Mouse (Mus musculus) bone marrow, adult 2 months (tissue): Measurements from ENCODE around the gene Tubb3. TPM values are rescaled to one million over a fixed set of nuclear protein-coding genes. Genes with fewer than 3 reads are reported as not detected.
"Not testable (repeated sequence)": the region's sequence is repeated elsewhere in the genome, so short reads cannot be mapped to it uniquely, and the experiment has no call there.

Experiments
- H3K27ac ChIP-seq: fragments of 200-500 bp; 2 replicates; pipeline ENCODE4 v1.5.1; 2012; ENCODE audit warnings: low read depth, mild to moderate bottlenecking, control low read depth, inconsistent platforms, low read length; ENCODE audit not compliant: control insufficient read depth, poor library complexity, insufficient read depth
- H3K4me1 ChIP-seq: fragments of 200-500 bp; 2 replicates; pipeline ENCODE4 v1.6.1; 2011; ENCODE audit warnings: low read length; ENCODE audit not compliant: control insufficient read depth, insufficient read depth
- H3K4me3 ChIP-seq: fragments of 200-500 bp; replicated peaks from 2 replicates; pipeline ENCODE3; 2011; ENCODE audit warnings: mild to moderate bottlenecking, low read depth, low read length, control low read depth; ENCODE audit not compliant: control insufficient read depth
- CTCF ChIP-seq: fragments of 200-500 bp; IDR thresholded peaks from 2 replicates; pipeline ENCODE4 v1.5.1; 2011; ENCODE audit warnings: low read length, control low read depth; ENCODE audit not compliant: control insufficient read depth, insufficient read depth
- POLR2A ChIP-seq: fragments of 200-500 bp; IDR thresholded peaks from 2 replicates; pipeline ENCODE4 v1.6.1; 2011; ENCODE audit warnings: low read depth, mild to moderate bottlenecking, control low read depth, low read length, borderline replicate concordance; ENCODE audit not compliant: control insufficient read depth
- WGBS: fragments of 180-500 bp; shearing (Covaris S2); methylation state at CpG from one replicate; pipeline ENCODE4 v1.1.7; 2018; 5-methylcytosine and 5-hydroxymethylcytosine counted together
- polyA plus RNA-seq: library from polyadenylated mRNA; stranded (reverse); fragments of >200 nt; gene quantifications from 2 replicates; pipeline ENCODE4 v1.2.4, GENCODE M21; 2011; ENCODE audit warnings: low replicate concordance; ENCODE audit not compliant: missing spikeins, insufficient read depth, insufficient read length

Gene Tubb3
- polyA plus RNA-seq, 1 experiment: 1.4 TPM

GRCm38 (mm10) chr8:123423441-123423840 lies 12.2 kb downstream of the Tubb3 start, which contains the start of gene Def8:
Gene Def8, plus strand, starts transcription at chr8:123423527.
- TF ChIP-seq CTCF (no peak), POLR2A (no peak)
- no peaks in the 10 kb centered on the region for H3K4me1 ChIP-seq
- H3K27ac ChIP-seq: no peak within 1 kb of the TSS
- H3K4me3 ChIP-seq: no peak within 1 kb of the TSS
- WGBS: 85% methylated on average over 7 of the region's 7 CpGs

GRCm38 (mm10) chr8:123426511-123427509 lies 15.6 kb downstream of the Tubb3 start:
- 93% methylated on average over 27 of the region's 27 CpGs for WGBS
- H3K4me3 ChIP-seq: no peak overlapping the region
- no peak overlapping the region for H3K27ac ChIP-seq
- no peaks in the 10 kb centered on the region for H3K4me1 ChIP-seq
- TF ChIP-seq CTCF (no peak), POLR2A (no peak)

- TF ChIP-seq POLR2A (no peak), CTCF (no peak)
- Histone ChIP-seq H3K4me1 (no peaks in the 10 kb centered on the region), H3K27ac (no peak overlapping the region), H3K4me3 (no peak overlapping the region)
- 92% methylated on average over 24 of the region's 24 CpGs for WGBS
Measured at GRCm38 (mm10) chr8:123427639-123428275, 16.5 kb downstream of the Tubb3 start.

- 94% methylated on average over 29 of the region's 29 CpGs for WGBS
- Histone ChIP-seq H3K27ac (no peak overlapping the region), H3K4me1 (no peaks in the 10 kb centered on the region), H3K4me3 (no peak overlapping the region)
- TF ChIP-seq POLR2A (no peak), CTCF (no peak)
Measured at GRCm38 (mm10) chr8:123428343-123428893, 17.2 kb downstream of the Tubb3 start.

- WGBS: 90% methylated on average over 23 of the region's 23 CpGs
Measured at GRCm38 (mm10) chr8:123428939-123429721, 17.9 kb downstream of the Tubb3 start.

DNA sequence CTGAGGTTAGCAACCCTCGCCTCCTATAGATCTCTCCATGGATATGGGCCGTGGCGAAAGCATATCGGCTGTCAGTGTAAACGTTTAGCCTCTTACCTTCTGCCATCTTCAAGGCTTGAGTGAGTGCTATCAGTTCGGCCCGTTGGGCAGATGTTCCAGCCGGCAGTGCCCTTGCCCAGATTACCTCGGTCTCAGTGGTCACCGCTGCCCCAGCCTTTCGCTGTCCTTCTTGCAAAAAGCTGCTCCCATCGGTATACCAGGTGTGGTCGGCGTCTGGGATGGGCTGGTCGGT lies 18.4 kb downstream of the Tubb3 start:
- not testable (repeated sequence) for H3K27ac ChIP-seq, H3K4me1 ChIP-seq, H3K4me3 ChIP-seq
- 89% methylated on average over 15 of the region's 15 CpGs for WGBS

More at GRCm38 (mm10) chr8:123428939-123429721, 17.9 kb downstream of the Tubb3 start:
- Histone ChIP-seq H3K4me1 (no peaks in the 10 kb centered on the region), H3K4me3 (no peak overlapping the region), H3K27ac (no peak overlapping the region)
- TF ChIP-seq POLR2A: no peak
- no peak for TF ChIP-seq CTCF

DNA sequence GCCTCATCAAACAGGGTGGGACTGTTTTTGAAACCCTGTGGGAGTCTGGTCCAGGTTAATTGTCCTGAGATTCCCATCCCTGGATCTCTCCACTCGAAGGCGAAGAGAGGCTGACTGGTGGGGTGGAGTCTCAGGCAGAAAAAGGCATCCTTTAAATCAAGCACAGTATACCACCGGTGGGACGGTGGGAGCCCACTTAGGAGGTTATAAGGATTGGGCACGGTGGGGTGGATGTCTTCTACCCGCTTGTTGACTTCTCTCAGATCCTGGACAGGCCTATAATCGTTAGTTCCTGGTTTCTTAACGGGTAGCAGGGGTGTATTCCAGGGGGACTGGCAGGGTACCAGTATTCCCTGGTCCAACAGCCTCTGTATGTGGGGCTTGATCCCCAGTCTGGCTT lies 19.7 kb downstream of the Tubb3 start:
- not testable (repeated sequence) for H3K4me1 ChIP-seq, H3K4me3 ChIP-seq
- WGBS: 88% methylated on average over 8 of the region's 8 CpGs

GRCm38 (mm10) chr8:123431616-123432365 lies 20.6 kb downstream of the Tubb3 start:
- Histone ChIP-seq H3K27ac (no peak overlapping the region), H3K4me1 (no peaks in the 10 kb centered on the region), H3K4me3 (no peak overlapping the region)
- 94% methylated on average over 25 of the region's 25 CpGs for WGBS
- TF ChIP-seq CTCF (no peak), POLR2A (no peak)

More for the DNA sequence above, 19.7 kb downstream of the Tubb3 start:
- not testable (repeated sequence) for H3K27ac ChIP-seq
